ENCODE assay signal across 8 mouse cellular contexts in the genomic region with DNA sequence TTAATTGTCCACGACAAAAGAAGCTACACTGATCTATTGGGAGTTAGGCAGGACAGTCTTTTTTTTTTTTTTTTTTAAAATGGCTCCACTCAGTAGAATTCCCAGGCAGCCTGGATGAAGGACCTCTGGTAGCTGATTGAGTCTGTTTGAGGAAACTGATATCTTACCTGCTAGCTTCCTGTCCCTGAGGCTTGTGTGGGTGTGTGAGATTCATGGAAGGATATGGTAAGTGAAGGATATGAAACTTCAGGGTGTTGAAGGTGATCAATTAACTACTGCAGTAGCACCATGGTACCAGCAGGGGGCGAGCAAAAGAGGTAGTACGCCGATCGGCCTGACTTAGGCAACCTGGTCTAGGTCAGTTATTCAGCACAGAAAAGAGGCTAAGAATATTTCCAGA. TPM values are rescaled to one million over a fixed set of nuclear protein-coding genes. Genes with fewer than 3 reads are reported as not detected.
DNase-seq lines count a peak whose midpoint lies in the region; ATAC-seq and TF ChIP-seq lines count a peak whose summit lies in the region.

No protein-coding gene starts in this region.

- H3K9ac ChIP-seq in forebrain, embryonic 14.5 days (ENCODE audit: low read length) = no peak overlapping the region
- H3K9ac ChIP-seq in forebrain, embryonic 13.5 days = no peak overlapping the region

- H3K9me3 ChIP-seq in forebrain, embryonic 14.5 days (replicated peaks; ENCODE audit: control insufficient read depth, low read length) = no peaks in the 10 kb centered on the region
- H3K9me3 ChIP-seq in forebrain, embryonic 13.5 days (replicated peaks) = no peaks in the 10 kb centered on the region

- no peaks in the 10 kb centered on the region for H3K4me1 ChIP-seq in forebrain, embryonic 14.5 days (ENCODE audit: control insufficient read depth, insufficient read depth, low read length)
- H3K4me1 ChIP-seq in forebrain, embryonic 13.5 days = peaks cover 5% of the 10 kb centered on the region; the same call in 1 of the 2 replicates
- peaks cover 4% of the 10 kb centered on the region; the same call in 1 of the 2 replicates for H3K4me1 ChIP-seq in small intestine, adult 2 months (ENCODE audit: control insufficient read depth, insufficient read depth, insufficient read length, low read length)

- H3K27me3 ChIP-seq in forebrain, embryonic 14.5 days (replicated peaks; ENCODE audit: control insufficient read depth, insufficient read depth, low read length) = no peaks in the 10 kb centered on the region
- H3K27me3 ChIP-seq in forebrain, embryonic 13.5 days = 0 out of 2 replicates have a peak, but pooled peaks cover 6% of the 10 kb centered on the region
- H3K27me3 ChIP-seq in small intestine, adult 2 months (ENCODE audit: control insufficient read depth, insufficient read depth, low read length) = no peaks in the 10 kb centered on the region

- no peaks in the 10 kb centered on the region for H3K36me3 ChIP-seq in forebrain, embryonic 14.5 days (ENCODE audit: control insufficient read depth, insufficient read depth, low read length)
- H3K36me3 ChIP-seq in forebrain, embryonic 13.5 days (ENCODE audit: poor library complexity, severe bottlenecking) = no peaks in the 10 kb centered on the region
- H3K36me3 ChIP-seq in small intestine, adult 2 months (ENCODE audit: control insufficient read depth, insufficient read depth, low read length) = no peaks in the 10 kb centered on the region

- no peak overlapping the region for H3K27ac ChIP-seq in forebrain, embryonic 14.5 days (ENCODE audit: low read depth, low read length)
- H3K27ac ChIP-seq in forebrain, embryonic 13.5 days = no peak overlapping the region
- no peak overlapping the region for H3K27ac ChIP-seq in small intestine, adult 2 months (ENCODE audit: insufficient read depth, low read depth, low read length)

- ATAC-seq in forebrain, embryonic 14.5 days = peak; percentile 38; the same call in 1 of the 2 replicates
- no peak for ATAC-seq in forebrain, embryonic 13.5 days
- ATAC-seq in granulocyte monocyte progenitor cell, adult 5-6 weeks (replicated peaks; ENCODE audit: poor library complexity, severe bottlenecking) = peak; percentile 81

- peak; percentile 75; the same call in 1 of the 2 replicates for TF ChIP-seq CTCF in small intestine, adult 2 months (IDR thresholded peaks at IDR 0.05; ENCODE audit: extremely low read depth, insufficient read length, insufficient replicate concordance, low read depth, low read length)

- TF ChIP-seq POLR2A in small intestine, adult 2 months (IDR thresholded peaks at IDR 0.05; ENCODE audit: low read depth, low read length) = no peak

- H3K4me3 ChIP-seq in forebrain, embryonic 14.5 days (ENCODE audit: low read depth, low read length) = no peak overlapping the region
- no peak overlapping the region for H3K4me3 ChIP-seq in forebrain, embryonic 13.5 days
- no peak overlapping the region for H3K4me3 ChIP-seq in small intestine, adult 2 months (ENCODE audit: low read depth, low read length)

- WGBS in forebrain, embryonic 14.5 days = 11% methylated on average over 5 of the region's 5 CpGs
- WGBS in forebrain, embryonic 13.5 days = 5% methylated on average over 5 of the region's 5 CpGs
- WGBS in small intestine, adult 2 months = 3% methylated on average over 5 of the region's 5 CpGs

- peak; percentile 81 for DNase-seq in forebrain, embryonic 14.5 days (ENCODE audit: low spot score)
- peak; percentile 34 for DNase-seq in ovary, postnatal 14 days (ENCODE audit: low spot score)
- no peak for DNase-seq in ovary, adult 18-20 months (ENCODE audit: low spot score)
- DNase-seq in c-Kit-negative CD71-positive TER-119-positive erythroid progenitor cells, embryonic 14.5 days (ENCODE audit: low read depth, low spot score) = peak; percentile 44
- DNase-seq in lung, adult 18-20 months = peak; percentile 37 to 51

- no peak overlapping the region for H3K4me2 ChIP-seq in forebrain, embryonic 14.5 days (ENCODE audit: low read length)
- no peak overlapping the region for H3K4me2 ChIP-seq in forebrain, embryonic 13.5 days

RNA-seq across cellular contexts. Expression of a gene that starts 29.2 kb away (rescaled TPM):
- polyA plus RNA-seq in forebrain, embryonic 14.5 days (2014; fragmentation: Nextera tagmentation; extraction: Ambion mirVana) = 35.1 and 39.6 TPM in 2 replicates
- polyA plus RNA-seq in forebrain, embryonic 13.5 days (2015; fragmentation: Nextera tagmentation; extraction: Ambion mirVana) = 40.4 and 46.8 TPM in 2 replicates
- 69.3 and 73.3 TPM in 2 replicates for total RNA-seq in granulocyte monocyte progenitor cell, adult 5-6 weeks (2014; fragmentation: Nextera tagmentation)
- 129 and 134 TPM in 2 replicates for total RNA-seq in granulocyte monocyte progenitor cell, adult 5-6 weeks (2017)
- polyA plus RNA-seq in small intestine, adult 2 months (2012; rRNA removed) = 1.7 and 2.4 TPM in 2 replicates

Comparison
In these comparisons a context has a peak if more than half of its experiments do, and no peak if none do; other contexts are left out.
1. RNA of a gene that starts 29.2 kb away (polyA plus RNA-seq): 40.4 to 46.8 TPM in forebrain, embryonic 13.5 days and 35.1 to 39.6 TPM in forebrain, embryonic 14.5 days; 1.7 to 2.4 TPM in small intestine, adult 2 months; every median in the first group is over 10 times any median in the second.